Mouse (Mus musculus) 3134 (cell line): ENCODE results near the gene Galnt7.
"Not testable (repeated sequence)": the region's sequence is repeated elsewhere in the genome, so short reads cannot be mapped to it uniquely, and the experiment has no call there.

Experiments
- DNase-seq: peaks from one replicate; pipeline ENCODE4 v3.0.0-alpha.2; 2011; ENCODE audit warnings: low spot score; ENCODE audit not compliant: insufficient read length; ENCODE audit errors: extremely low read depth

The Galnt7 gene

GRCm38 (mm10) chr8:57507556-57508063 lies 145.2 kb downstream of the Galnt7 start:
- peak; percentile 53 for DNase-seq

GRCm38 (mm10) chr8:57505500-57505899 lies 147.3 kb downstream of the Galnt7 start:
- DNase-seq = not testable (repeated sequence)

GRCm38 (mm10) chr8:57503641-57504040 lies 149.2 kb downstream of the Galnt7 start:
- no peak for DNase-seq

- no peak for DNase-seq
Measured at GRCm38 (mm10) chr8:57498847-57499511, 153.9 kb downstream of the Galnt7 start.

- DNase-seq = no peak
Measured at GRCm38 (mm10) chr8:57498494-57498846, 154.4 kb downstream of the Galnt7 start.

GRCm38 (mm10) chr8:57491873-57492272 lies 161.0 kb downstream of the Galnt7 start:
- no peak for DNase-seq

DNA sequence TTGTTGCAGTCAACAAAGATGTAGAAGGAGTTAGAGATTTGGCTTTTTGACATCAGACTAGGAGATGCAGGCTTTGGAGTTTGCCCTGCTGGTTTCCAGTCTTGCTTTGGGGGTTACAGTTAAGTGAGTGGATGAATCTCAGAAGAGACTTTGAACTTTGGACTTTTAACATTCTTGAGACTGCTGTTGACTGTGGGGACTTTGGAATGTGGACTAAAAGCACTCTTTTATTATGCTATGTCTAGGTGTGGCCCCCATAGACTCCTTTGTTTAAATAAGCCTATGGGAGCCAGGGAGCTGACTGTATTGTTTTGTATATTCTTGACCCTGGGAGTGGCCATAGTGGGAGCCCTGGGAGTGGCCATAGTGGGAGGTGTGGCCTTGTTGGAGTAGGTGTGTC lies 162.9 kb downstream of the Galnt7 start:
- no peak for DNase-seq

- DNase-seq = no peak
Measured at GRCm38 (mm10) chr8:57489366-57489765, 163.5 kb downstream of the Galnt7 start.

DNA sequence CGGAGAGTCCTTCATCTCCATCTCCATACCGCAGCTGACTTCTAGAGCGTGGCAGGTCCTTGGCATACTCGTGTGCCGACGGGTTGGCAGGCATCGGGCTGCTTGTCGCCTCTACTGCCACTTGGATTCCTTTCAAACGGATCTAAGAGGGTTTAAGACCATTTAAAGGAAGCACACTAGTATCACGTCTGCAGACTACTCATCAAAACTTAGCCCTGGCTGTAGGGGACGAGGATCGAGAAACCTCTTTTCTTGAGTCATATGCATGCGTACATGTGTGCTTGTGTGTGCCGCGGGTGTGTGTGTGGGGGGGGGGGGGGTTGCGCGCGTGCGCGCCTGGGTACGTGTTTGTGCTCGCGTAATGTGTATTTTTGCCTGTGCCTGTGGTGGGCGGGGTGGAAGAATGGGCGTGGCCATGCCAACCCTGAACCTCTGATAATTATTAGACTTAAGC lies 164.5 kb downstream of the Galnt7 start:
- DNase-seq = peak; percentile 85

GRCm38 (mm10) chr8:57487441-57488155 lies 165.2 kb downstream of the Galnt7 start, which contains the start of gene Sap30:
Gene Sap30, minus strand, starts transcription at chr8:57487860.
- peak; percentile 99 for DNase-seq

DNA sequence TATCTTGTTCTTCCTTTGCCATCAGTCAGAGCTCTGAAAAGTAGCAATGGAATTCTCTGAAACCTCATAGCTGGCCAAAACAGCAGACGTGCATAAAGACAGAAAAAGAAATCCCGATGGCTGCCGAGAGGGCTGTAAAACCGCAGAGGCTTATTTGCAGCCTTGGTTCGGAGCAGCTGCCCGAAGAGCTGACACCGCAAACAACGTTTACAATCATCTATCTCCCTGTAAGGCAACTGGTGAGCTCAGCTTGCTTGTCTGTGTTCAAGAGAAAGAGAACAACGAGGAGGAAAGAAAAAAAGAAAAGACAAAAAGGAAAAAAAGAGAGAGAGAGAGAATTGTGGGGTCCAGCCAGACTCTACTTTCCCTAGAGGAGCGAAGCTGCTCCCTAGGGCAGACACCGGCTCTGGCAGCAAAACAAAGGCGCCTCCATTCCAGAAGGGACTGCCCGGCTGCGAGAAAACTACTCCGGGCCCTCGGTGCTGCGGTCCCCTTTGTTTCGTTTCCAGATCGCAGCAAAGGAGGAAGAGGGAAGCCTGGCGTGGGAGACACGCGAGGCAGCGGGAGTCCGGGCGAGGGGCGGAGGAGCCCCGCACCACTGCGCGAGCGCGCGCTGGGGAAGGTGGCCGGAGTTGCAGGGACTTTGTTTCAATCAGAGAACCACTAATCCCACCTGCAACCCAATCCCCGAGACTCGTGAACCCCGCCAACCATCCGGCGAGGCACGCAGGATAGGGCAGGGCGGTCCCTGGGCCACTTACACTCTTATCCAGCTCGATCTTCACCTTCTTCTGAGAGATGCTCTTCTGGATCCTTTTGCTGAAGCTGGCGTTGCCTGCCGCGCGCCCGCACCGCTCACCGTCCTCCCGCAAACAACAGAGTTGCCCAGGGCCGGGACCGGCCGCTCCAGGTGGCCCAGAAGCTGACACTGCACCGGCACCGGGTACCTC lies 166.1 kb downstream of the Galnt7 start:
- peak; percentile 74 for DNase-seq

DNA sequence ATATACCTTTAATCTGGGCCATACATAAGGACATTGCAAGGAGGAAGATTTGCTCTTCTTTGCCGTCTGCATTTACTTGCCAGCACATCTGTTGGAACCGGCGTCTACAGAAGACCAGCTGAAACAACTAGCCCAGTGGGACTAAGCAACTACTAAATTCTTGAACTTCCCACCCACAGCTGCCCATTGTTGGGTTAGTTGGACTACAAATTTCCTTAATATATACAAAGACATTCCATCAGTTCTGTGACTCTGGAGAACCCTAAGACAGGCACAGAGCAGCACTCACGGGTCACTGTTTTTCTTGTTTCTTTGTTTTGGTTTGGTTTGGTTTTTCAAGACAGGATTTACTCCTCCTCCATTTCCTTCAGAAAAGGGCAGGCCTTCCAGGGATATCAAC lies 172.2 kb downstream of the Galnt7 start:
- DNase-seq = no peak

- DNase-seq = no peak
Measured at GRCm38 (mm10) chr8:57479700-57480099, 173.1 kb downstream of the Galnt7 start.

- DNase-seq = no peak
Measured at GRCm38 (mm10) chr8:57478406-57478805, 174.4 kb downstream of the Galnt7 start.
